Mouse (Mus musculus) midbrain, embryonic 13.5 days (tissue): ENCODE data around the gene Blmh. TPM values are rescaled to one million over a fixed set of nuclear protein-coding genes. Genes with fewer than 3 reads are reported as not detected.

Experiments
- ATAC-seq: fragments of 200-750 bp; cut with Nextera tagmentation; 2 replicates; pipeline ENCODE4 v1.8.0; 2017; ENCODE audit warnings: mild to moderate bottlenecking, moderate TSS enrichment, moderate library complexity
- H3K27ac ChIP-seq: fragments of 300-500 bp; sonication (generic); 2 replicates; pipeline ENCODE4 v1.5.1; 2015; ENCODE audit warnings: inconsistent platforms, mild to moderate bottlenecking, moderate library complexity
- H3K27me3 ChIP-seq: fragments of 300-500 bp; sonication (generic); 2 replicates; pipeline ENCODE4 v1.6.1; 2015; ENCODE audit warnings: mild to moderate bottlenecking, inconsistent platforms
- H3K36me3 ChIP-seq: fragments of 300-500 bp; sonication (generic); 2 replicates; pipeline ENCODE4 v1.6.1; 2015; ENCODE audit warnings: mild to moderate bottlenecking, inconsistent platforms
- H3K4me1 ChIP-seq: fragments of 300-500 bp; sonication (generic); replicated peaks from 2 replicates; pipeline ENCODE4 v1.6.1; 2015; ENCODE audit warnings: inconsistent platforms
- H3K4me2 ChIP-seq: fragments of 300-500 bp; sonication (generic); replicated peaks from 2 replicates; pipeline ENCODE4 v1.6.1; 2015; ENCODE audit warnings: moderate library complexity, mild to moderate bottlenecking, inconsistent platforms
- H3K4me3 ChIP-seq: fragments of 300-500 bp; sonication (generic); replicated peaks from 2 replicates; pipeline ENCODE4 v1.5.1; 2015; ENCODE audit warnings: mild to moderate bottlenecking, inconsistent platforms
- H3K9ac ChIP-seq: fragments of 300-500 bp; sonication (generic); replicated peaks from 2 replicates; pipeline ENCODE4 v1.6.1; 2015; ENCODE audit warnings: mild to moderate bottlenecking, inconsistent platforms
- H3K9me3 ChIP-seq: fragments of 300-500 bp; sonication (generic); 2 replicates; pipeline ENCODE4 v1.6.1; 2016; ENCODE audit warnings: mild to moderate bottlenecking, inconsistent platforms
- WGBS: fragments of 180-500 bp; shearing (Covaris S2); methylation state at CpG from one replicate; pipeline ENCODE4 v1.1.7; 2015; 5-methylcytosine and 5-hydroxymethylcytosine counted together
- polyA plus RNA-seq: library from polyadenylated mRNA; unstranded; fragments of >200 nt; fragmentation: Nextera tagmentation; extraction: Ambion mirVana; gene quantifications from 2 replicates; pipeline ENCODE4 v1.2.1, GENCODE M21; 2015

The Blmh gene
- polyA plus RNA-seq, 1 experiment from 2014 or later = 163 TPM

GRCm38 (mm10) chr11:76898751-76899150, 25.9 kb upstream of the Blmh start:
- H3K9ac ChIP-seq = no peak overlapping the region
- no peak overlapping the region for H3K4me2 ChIP-seq
- H3K27ac ChIP-seq = no peak overlapping the region
- no peak for ATAC-seq
- no peaks in the 10 kb centered on the region for H3K9me3 ChIP-seq
- H3K4me1 ChIP-seq = peaks cover 9% of the 10 kb centered on the region
- 92% methylated on average over 3 of the region's 3 CpGs for WGBS
- no peak overlapping the region for H3K4me3 ChIP-seq
- no peaks in the 10 kb centered on the region for H3K27me3 ChIP-seq
- H3K36me3 ChIP-seq = no peaks in the 10 kb centered on the region

- no peak overlapping the region for H3K4me3 ChIP-seq
- no peak for ATAC-seq
These were observed 24.6 kb upstream of the Blmh start for GRCm38 (mm10) chr11:76899758-76900738.

GRCm38 (mm10) chr11:76901579-76902361, 22.8 kb upstream of the Blmh start, which contains the start of gene Tmigd1:
TSS of gene Tmigd1 (plus strand) at chr11:76902159.
- Histone ChIP-seq H3K4me2 (no peak within 1 kb of the TSS), H3K4me3 (no peak within 1 kb of the TSS), H3K27me3 (no peaks in the 10 kb centered on the region), H3K4me1 (peaks cover 9% of the 10 kb centered on the region), H3K9me3 (no peaks in the 10 kb centered on the region), H3K36me3 (no peaks in the 10 kb centered on the region), H3K27ac (no peak within 1 kb of the TSS), H3K9ac (no peak within 1 kb of the TSS)
- no peak for ATAC-seq
- WGBS = 79% methylated on average over 7 of the region's 7 CpGs

More at GRCm38 (mm10) chr11:76899758-76900738, 24.6 kb upstream of the Blmh start:
- H3K36me3 ChIP-seq = no peaks in the 10 kb centered on the region
- H3K27me3 ChIP-seq = no peaks in the 10 kb centered on the region
- H3K9ac ChIP-seq = no peak overlapping the region
- no peaks in the 10 kb centered on the region for H3K9me3 ChIP-seq
- H3K4me1 ChIP-seq = peaks cover 9% of the 10 kb centered on the region
- no peak overlapping the region for H3K27ac ChIP-seq
- 73% methylated on average over 5 of the region's 5 CpGs for WGBS
- no peak overlapping the region for H3K4me2 ChIP-seq

- H3K27me3 ChIP-seq = no peaks in the 10 kb centered on the region
- H3K9ac ChIP-seq = no peak overlapping the region
- H3K4me1 ChIP-seq = no peaks in the 10 kb centered on the region
- no peak overlapping the region for H3K4me2 ChIP-seq
- no peak for ATAC-seq
- no peaks in the 10 kb centered on the region for H3K36me3 ChIP-seq
- H3K9me3 ChIP-seq = no peaks in the 10 kb centered on the region
- H3K27ac ChIP-seq = no peak overlapping the region
- 95% methylated on average over 2 of the region's 2 CpGs for whole genome bisulfite sequencing
- H3K4me3 ChIP-seq = no peak overlapping the region
These were observed 20.3 kb upstream of the Blmh start for GRCm38 (mm10) chr11:76904340-76904739.

GRCm38 (mm10) chr11:76908651-76909050, 16.0 kb upstream of the Blmh start:
- Histone ChIP-seq H3K36me3 (no peaks in the 10 kb centered on the region), H3K4me2 (no peak overlapping the region), H3K27me3 (no peaks in the 10 kb centered on the region), H3K9ac (no peak overlapping the region), H3K4me3 (no peak overlapping the region), H3K9me3 (no peaks in the 10 kb centered on the region), H3K27ac (no peak overlapping the region), H3K4me1 (no peaks in the 10 kb centered on the region)
- no peak for ATAC-seq
- 91% methylated on average over 7 of the region's 7 CpGs for WGBS

- no peaks in the 10 kb centered on the region for H3K9me3 ChIP-seq
- 34% methylated on average over 3 of the region's 3 CpGs for WGBS
- no peak overlapping the region for H3K4me3 ChIP-seq
- no peaks in the 10 kb centered on the region for H3K36me3 ChIP-seq
- H3K4me1 ChIP-seq = no peaks in the 10 kb centered on the region
- no peaks in the 10 kb centered on the region for H3K27me3 ChIP-seq
- no peak overlapping the region for H3K4me2 ChIP-seq
- no peak overlapping the region for H3K27ac ChIP-seq
- ATAC-seq = no peak
- no peak overlapping the region for H3K9ac ChIP-seq
These were observed 13.1 kb upstream of the Blmh start for GRCm38 (mm10) chr11:76911325-76912054.

- no peak for ATAC-seq
- Histone ChIP-seq H3K9me3 (no peaks in the 10 kb centered on the region), H3K36me3 (no peaks in the 10 kb centered on the region), H3K27me3 (no peaks in the 10 kb centered on the region), H3K4me2 (no peak overlapping the region), H3K9ac (no peak overlapping the region), H3K27ac (no peak overlapping the region), H3K4me1 (0 out of 2 replicates have a peak, but pooled peaks cover under 1% of the 10 kb centered on the region), H3K4me3 (no peak overlapping the region)
- 66% methylated on average over 7 of the region's 7 CpGs for WGBS
These were observed 12.6 kb upstream of the Blmh start for GRCm38 (mm10) chr11:76912055-76912395.

GRCm38 (mm10) chr11:76914366-76914765, 10.2 kb upstream of the Blmh start:
- Histone ChIP-seq H3K4me2 (no peak overlapping the region), H3K9me3 (no peaks in the 10 kb centered on the region), H3K4me1 (0 out of 2 replicates have a peak, but pooled peaks cover 6% of the 10 kb centered on the region), H3K27me3 (no peaks in the 10 kb centered on the region), H3K4me3 (no peak overlapping the region), H3K9ac (no peak overlapping the region), H3K27ac (no peak overlapping the region), H3K36me3 (no peaks in the 10 kb centered on the region)
- ATAC-seq = no peak
- WGBS = 81% methylated on average over 7 of the region's 7 CpGs

- Histone ChIP-seq H3K27ac (no peak overlapping the region), H3K9me3 (no peaks in the 10 kb centered on the region), H3K36me3 (no peaks in the 10 kb centered on the region), H3K4me2 (0 out of 2 replicates have a peak overlapping the region, but pooled peaks have one; percentile 3), H3K27me3 (no peaks in the 10 kb centered on the region), H3K9ac (no peak overlapping the region), H3K4me3 (no peak overlapping the region), H3K4me1 (0 out of 2 replicates have a peak, but pooled peaks cover 6% of the 10 kb centered on the region)
- 45% methylated on average over 13 of the region's 13 CpGs for WGBS
- no peak for ATAC-seq
These were observed 7.9 kb upstream of the Blmh start for GRCm38 (mm10) chr11:76916539-76917229.

GRCm38 (mm10) chr11:76917230-76917548, 7.4 kb upstream of the Blmh start:
- H3K4me1 ChIP-seq = 0 out of 2 replicates have a peak, but pooled peaks cover 6% of the 10 kb centered on the region
- WGBS = 65% methylated on average over 3 of the region's 3 CpGs

GRCm38 (mm10) chr11:76920607-76921006, 4.0 kb upstream of the Blmh start:
- 0 out of 2 replicates have a peak, but pooled peaks cover 6% of the 10 kb centered on the region for H3K4me1 ChIP-seq
- H3K36me3 ChIP-seq = no peaks in the 10 kb centered on the region
- no peak for ATAC-seq
- 58% methylated on average over 1 of the region's 1 CpGs for WGBS
- H3K4me2 ChIP-seq = no peak overlapping the region
- H3K27ac ChIP-seq = no peak overlapping the region
- H3K9me3 ChIP-seq = no peaks in the 10 kb centered on the region
- H3K9ac ChIP-seq = no peak overlapping the region
- H3K27me3 ChIP-seq = no peaks in the 10 kb centered on the region
- H3K4me3 ChIP-seq = no peak overlapping the region

More at GRCm38 (mm10) chr11:76917230-76917548, 7.4 kb upstream of the Blmh start:
- Histone ChIP-seq H3K27me3 (no peaks in the 10 kb centered on the region), H3K4me3 (no peak overlapping the region), H3K9me3 (no peaks in the 10 kb centered on the region), H3K27ac (no peak overlapping the region), H3K9ac (no peak overlapping the region), H3K36me3 (no peaks in the 10 kb centered on the region), H3K4me2 (0 out of 2 replicates have a peak overlapping the region, but pooled peaks have one; percentile 3)
- no peak for ATAC-seq
